Mouse (Mus musculus): Measurements from ENCODE around the gene Arhgap27.

The Arhgap27 gene

DNA sequence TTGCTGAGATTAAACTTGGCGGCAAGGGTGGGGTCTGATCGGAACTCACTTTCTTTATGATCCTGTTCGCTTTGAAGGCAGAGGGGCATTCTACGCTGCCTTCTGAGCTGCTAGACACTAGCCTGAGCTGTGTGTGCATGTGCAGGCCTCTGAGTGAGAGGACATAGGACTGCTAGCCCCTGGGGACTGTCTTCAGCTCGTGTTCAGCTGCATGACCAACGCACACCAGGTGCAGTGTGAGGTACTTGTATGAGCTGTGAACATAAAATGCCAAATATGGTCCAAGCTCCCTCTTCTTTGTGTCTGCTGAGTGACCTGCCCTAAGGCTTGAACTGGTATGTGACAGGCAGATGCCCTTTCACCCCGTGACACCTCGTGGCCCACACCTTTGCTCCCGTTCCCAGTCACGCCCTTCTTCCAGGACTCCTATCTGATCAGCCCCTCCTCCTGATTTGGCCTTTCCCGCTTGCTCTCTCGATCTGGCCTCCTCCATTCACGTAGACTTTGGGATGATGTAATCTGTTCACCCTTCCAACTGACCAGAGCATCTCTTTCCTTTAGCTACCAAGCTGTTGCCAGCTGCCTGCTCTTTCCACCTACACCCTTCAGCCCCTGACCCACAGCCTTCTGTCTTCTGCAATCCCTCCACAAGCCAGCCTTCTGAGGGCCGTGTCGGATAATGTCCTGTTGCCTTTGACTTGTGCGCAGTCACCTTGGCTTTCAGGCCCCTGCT is 6.4 kb downstream of the Arhgap27 start:
- DNase-seq (ENCODE audit: low read depth, low spot score): no peak

DNA sequence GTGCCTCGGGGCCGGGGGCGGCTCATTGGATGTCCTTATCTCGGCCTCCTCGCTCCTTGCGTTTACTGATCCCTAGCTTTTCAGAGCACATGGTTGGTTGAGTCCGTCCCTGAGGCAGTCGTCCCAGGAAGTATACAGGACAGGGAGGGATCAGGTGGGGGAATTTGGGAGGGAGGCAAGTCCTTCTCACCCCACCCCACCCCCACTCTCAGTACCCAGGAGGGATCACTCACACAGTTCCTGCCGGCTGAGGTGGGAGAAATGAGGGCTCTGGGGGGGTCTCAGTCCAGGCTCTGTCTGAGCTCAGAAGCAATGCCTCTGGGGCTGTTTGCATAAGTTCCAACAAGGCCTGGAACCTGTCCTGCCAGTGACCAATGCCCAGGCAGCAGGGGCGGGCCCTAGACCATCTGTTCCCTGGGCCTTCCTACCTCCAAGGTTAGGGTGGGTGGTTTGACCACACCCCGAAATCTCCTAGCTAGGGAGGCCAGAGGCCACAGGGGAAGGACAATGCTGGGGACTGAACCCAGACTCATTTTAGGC is 7.4 kb downstream of the Arhgap27 start:
- no peak for DNase-seq (ENCODE audit: low read depth, low spot score)

DNA sequence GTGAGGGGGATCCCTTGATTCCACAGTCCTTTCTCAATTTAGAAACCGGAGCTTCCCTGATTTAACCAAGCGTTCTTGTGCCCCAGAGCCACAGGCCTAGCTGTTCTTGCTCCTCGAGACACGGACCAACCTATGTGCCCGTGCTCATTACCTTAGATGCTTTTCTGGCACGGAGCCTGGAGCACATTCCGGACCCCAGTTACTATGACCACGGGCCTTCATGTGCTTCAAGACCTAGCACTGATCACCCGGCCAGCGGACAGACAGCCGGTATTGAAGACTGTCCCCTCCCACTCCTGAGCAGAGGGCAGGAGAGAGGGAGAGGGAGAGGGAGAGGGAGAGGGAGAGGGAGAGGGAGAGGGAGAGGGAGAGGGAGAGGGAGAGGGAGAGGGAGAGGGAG is 8.2 kb downstream of the Arhgap27 start:
- DNase-seq (ENCODE audit: low read depth, low spot score): no peak

DNA sequence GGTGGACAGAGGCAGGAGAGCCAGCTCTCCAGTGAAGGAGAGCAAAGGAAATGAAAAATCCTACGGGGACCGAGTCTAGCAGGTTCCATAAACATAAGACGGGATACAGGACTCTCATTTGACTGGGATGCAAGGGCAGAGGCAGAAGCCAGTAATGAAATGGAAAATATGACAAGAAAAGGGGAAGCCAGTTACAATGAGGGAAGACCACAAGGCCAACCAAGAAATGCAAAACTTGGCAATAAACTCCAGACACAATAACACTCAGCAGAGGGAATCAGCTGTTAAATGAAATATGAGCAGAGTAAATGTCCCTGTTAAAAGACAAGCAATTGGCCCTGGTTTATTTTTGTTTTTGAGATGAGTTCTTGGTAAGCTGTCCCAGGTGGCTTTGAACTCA is 9.5 kb downstream of the Arhgap27 start:
- DNase-seq (ENCODE audit: low read depth, low spot score): no peak

DNA sequence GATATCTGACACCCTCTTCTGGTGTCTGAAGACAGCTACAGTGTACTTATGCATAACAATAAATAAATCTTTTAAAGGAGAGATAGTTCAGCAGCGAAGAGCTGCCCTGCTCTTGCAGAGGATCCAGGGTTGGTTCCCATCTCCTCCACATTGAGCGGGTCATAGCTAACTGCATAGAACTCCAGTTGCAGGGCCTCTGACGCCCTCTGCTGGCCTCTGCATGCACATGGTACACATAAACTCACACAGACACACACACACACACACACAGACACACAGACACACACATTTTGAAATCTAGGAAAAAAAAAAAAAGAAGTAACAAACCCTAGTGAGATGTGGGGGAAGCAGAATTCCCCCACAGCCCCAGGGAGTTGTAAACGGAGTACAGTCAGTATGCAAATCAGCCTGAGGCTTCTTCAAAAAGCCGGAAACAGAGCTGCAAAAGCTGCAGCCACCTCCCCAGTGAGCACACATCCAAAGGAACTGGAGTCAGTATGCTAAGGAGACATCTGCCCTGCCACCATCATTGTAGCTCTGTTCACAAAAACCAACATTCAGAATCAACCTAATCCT is 11.2 kb downstream of the Arhgap27 start:
- no peak for DNase-seq (ENCODE audit: low read depth, low spot score)

DNA sequence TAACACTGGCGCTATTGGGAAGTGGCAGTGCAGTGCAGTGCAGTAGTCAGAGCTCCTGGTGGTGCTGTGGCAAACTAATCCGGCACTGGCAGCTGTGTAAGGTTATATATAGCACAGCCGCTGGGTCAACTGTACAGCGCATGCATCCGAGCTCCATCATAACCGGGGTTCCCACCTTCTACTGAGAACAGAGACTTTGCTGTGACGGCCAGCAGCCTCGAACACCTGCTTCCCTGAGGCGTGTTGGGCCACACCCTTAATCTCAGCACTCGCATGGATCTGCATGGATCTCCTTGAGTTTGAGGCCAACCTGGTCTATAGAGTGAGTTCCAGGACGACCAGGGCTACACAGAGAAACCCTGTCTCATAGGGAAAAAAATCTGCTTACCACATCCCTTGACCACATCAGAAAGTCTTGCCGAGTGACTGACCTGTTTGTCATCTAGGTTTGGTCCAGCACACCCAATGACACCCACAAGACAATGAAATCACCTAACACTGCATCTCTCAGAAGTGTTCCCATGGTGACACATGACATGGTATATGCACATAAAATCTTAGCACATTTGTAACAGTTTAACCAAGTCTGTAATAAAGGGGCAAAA is 12.7 kb downstream of the Arhgap27 start:
- DNase-seq (ENCODE audit: low read depth, low spot score): no peak

DNA sequence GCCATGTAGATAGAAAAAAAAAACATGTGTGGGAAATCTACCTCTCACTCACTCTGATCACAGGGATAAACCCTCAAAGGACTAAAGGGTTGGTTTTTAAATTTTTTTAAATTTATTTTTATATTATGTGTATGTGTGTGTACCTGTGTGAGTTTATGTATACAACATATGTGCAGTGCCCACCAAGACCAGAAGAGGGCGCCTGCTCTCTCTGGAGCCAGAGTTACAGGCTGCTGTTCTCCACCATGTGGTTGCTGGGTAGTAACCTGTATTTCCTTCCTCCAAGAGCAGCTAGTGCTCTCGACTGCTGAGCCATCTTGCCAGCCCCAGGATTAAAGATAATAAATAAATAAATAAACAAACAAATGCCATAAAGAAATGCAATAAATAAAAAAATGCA is 13.8 kb downstream of the Arhgap27 start:
- DNase-seq (ENCODE audit: low read depth, low spot score): no peak

- no peak for DNase-seq (ENCODE audit: low read depth, low spot score)
Measured at GRCm38 (mm10) chr11:103346657-103347056, 16.8 kb downstream of the Arhgap27 start.

GRCm38 (mm10) chr11:103346236-103346635 is 17.3 kb downstream of the Arhgap27 start:
- DNase-seq (ENCODE audit: low read depth, low spot score): no peak

GRCm38 (mm10) chr11:103345408-103346091 is 17.9 kb downstream of the Arhgap27 start:
- DNase-seq (ENCODE audit: low read depth, low spot score): no peak

- DNase-seq (ENCODE audit: low read depth, low spot score): no peak
Measured at GRCm38 (mm10) chr11:103344494-103345332, 18.8 kb downstream of the Arhgap27 start.

- no peak for DNase-seq (ENCODE audit: low read depth, low spot score)
Measured at GRCm38 (mm10) chr11:103343881-103344280, 19.6 kb downstream of the Arhgap27 start.

DNA sequence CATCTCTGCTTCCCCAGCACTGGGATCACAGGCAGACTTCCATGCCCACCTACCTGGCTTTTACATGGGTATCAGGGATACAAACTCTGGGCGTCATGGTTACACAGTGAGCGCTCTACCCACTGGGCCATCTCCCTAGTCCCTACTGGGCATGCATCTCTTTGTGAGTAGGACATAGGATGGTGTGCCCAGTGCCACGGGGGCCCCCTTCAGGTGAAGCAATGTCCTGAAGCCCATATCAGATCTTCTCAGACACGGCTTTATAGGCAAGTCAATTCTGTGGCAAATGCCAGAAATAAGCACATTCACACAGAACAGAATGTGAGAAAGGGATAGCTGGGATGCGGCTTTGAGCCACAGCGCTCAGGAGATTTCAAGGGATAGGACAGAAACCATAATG is 20.4 kb downstream of the Arhgap27 start:
- DNase-seq (ENCODE audit: low read depth, low spot score): no peak

DNA sequence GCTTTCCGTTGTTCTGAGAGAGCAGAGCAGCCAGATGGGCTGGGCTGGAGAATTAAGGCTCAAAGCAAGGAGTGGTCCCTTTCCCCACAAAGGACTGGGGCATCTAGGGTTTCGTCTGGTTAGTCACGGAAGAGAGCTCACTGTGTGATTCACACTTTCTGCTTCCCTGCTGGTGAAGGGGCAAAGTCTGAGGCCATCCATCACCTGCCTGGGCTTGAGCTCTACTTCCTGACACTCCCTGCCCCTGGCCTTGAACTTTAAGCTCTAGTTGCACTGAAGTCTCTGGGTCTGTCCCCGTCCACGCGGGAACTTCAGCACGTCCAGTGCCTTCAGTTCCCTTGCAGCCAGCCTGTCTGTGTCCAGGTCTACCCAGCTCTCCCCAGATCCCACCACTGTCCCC is 22.8 kb downstream of the Arhgap27 start:
- DNase-seq (ENCODE audit: low read depth, low spot score): no peak

- no peak for DNase-seq (ENCODE audit: low read depth, low spot score)
Measured at GRCm38 (mm10) chr11:103340130-103340529, 23.4 kb downstream of the Arhgap27 start.

- DNase-seq (ENCODE audit: low read depth, low spot score): no peak
Measured at GRCm38 (mm10) chr11:103339414-103340119, 23.9 kb downstream of the Arhgap27 start.

- DNase-seq (ENCODE audit: low read depth, low spot score): no peak
Measured at GRCm38 (mm10) chr11:103338671-103339070, 24.8 kb downstream of the Arhgap27 start.

DNA sequence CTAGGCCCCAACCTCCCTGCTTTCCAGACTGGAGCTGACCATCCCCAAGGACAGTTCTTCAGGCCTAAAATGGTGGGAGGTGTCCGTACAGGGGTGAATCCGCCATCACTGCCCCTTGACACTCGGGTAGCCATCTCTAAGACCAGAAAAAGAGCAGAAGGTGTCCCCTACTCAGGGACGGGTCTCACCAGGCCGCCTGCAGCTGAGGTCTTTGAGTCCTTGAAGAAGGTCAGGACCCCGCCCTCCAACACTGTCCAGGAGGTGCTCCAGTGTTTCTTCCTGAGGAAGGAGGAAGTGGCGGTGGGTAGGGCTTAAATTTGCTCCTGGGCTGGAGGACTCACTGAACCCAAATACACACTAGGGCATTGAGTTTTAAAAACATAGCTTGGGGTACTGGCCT is 25.4 kb downstream of the Arhgap27 start:
- no peak for DNase-seq (ENCODE audit: low read depth, low spot score)

- DNase-seq (ENCODE audit: low read depth, low spot score): no peak
Measured at GRCm38 (mm10) chr11:103337180-103337579, 26.3 kb downstream of the Arhgap27 start.

DNA sequence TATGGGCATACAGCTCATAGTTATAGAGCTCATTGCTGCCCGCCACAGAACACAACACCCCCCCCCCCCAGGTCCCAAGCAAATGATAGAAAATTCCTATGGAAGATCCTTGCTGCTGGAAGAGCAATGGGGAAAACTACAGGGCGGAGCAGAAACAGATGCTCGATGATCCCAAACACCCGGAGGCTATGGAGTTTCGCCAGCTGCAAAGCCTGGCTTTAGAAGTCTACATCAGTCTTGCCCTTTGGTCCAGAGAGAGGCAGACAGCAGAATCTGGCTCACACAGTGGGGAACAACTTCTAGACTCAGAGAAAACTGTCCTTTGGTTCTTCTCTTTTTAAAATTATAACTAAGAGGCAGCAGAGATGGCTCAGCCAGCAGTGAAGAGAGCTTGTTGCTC is 27.9 kb downstream of the Arhgap27 start:
- no peak for DNase-seq (ENCODE audit: low read depth, low spot score)

GRCm38 (mm10) chr11:103334925-103335324 is 28.6 kb downstream of the Arhgap27 start:
- DNase-seq (ENCODE audit: low read depth, low spot score): no peak

Measured in skeletal muscle tissue, adult 2 months (tissue).